Mouse (Mus musculus): Measurements from ENCODE around the gene Nhsl1. TPM values are rescaled to one million over a fixed set of nuclear protein-coding genes. Genes with fewer than 3 reads are reported as not detected.

The Nhsl1 gene
- polyA plus RNA-seq, 1 experiment from 2014 or later, result 1.9 TPM

DNA sequence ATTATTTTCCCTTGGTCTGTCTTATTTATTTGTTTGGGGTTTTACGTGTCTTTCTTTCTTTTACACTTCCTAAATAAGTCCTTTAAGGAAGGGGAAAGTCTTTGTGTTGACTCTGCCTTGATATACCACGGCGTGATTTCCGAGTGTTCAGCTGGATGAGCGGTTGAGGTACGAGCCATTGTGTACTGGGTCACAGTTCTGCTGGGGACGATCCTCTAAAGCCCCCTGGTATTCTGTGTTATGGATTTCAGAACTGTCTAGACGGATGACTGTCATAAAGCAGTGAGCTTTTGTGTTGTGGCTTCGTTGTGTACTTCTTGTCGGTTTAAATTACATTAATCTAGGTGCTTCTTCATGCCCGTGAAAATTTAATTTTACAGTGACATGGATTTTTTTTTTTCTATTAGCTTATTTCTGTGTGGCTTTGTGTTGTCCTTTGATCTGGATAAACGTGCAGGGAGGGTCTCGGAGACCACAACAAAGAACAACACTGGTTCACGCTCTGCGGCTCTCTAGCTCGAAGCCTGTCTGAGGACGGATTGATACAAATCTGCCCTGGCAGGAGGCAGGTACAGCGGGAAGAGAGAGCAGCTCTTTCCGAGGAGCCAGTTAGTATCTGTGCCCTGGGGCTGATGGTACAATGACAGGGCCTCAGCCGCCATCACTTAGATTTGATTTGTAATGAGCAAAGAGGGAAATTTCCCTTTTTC, 151.7 kb downstream of the Nhsl1 start:
- DNase-seq (ENCODE audit: low spot score) (no peak), ATAC-seq (no peak)
- TF ChIP-seq EP300 (IDR thresholded peaks at IDR 0.05), result no peak
- TF ChIP-seq CTCF (IDR thresholded peaks at IDR 0.05), result no peak
- no peak overlapping the region for H3K9ac ChIP-seq (replicated peaks; ENCODE audit: low read depth)
- H3K4me3 ChIP-seq (ENCODE audit: low read depth, low read length), result no peak overlapping the region
- H3K4me1 ChIP-seq (ENCODE audit: insufficient read depth, low read depth, low read length), result no peaks in the 10 kb centered on the region
- no peak overlapping the region for H3K27ac ChIP-seq (ENCODE audit: low read length)
- H3K9me3 ChIP-seq (ENCODE audit: low read length), result no peaks in the 10 kb centered on the region
- no peak overlapping the region for H3K4me2 ChIP-seq (replicated peaks; ENCODE audit: low read depth, low read length)
- 73% methylated on average over 20 of the region's 20 CpGs for WGBS
- no peaks in the 10 kb centered on the region for H3K27me3 ChIP-seq (replicated peaks; ENCODE audit: insufficient read depth, low read length)
- H3K36me3 ChIP-seq (ENCODE audit: insufficient read depth, low read length), result no peaks in the 10 kb centered on the region

DNA sequence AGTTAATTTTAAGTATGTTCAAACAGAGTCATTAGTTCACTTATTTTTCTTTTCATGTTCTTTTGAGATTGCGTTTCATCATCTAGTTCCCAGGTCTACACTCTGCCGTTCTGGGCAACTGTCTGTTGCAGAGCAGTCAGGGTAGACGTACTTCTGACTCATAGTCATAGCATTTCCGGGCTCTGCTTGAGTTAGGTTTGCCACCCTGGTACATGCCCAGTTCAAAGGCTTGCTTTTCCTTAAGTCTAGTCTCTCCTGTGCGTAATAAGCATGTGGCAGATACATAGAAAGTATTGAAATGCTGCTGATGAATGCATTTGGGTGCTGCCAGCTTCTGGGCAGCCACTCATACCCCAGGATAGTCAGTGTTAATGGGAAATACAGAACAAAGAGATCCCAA, 152.9 kb downstream of the Nhsl1 start:
- Histone ChIP-seq H3K4me1 (ENCODE audit: insufficient read depth, low read depth, low read length) (no peaks in the 10 kb centered on the region), H3K4me3 (ENCODE audit: low read depth, low read length) (no peak overlapping the region), H3K27me3 (replicated peaks; ENCODE audit: insufficient read depth, low read length) (no peaks in the 10 kb centered on the region), H3K27ac (ENCODE audit: low read length) (no peak overlapping the region), H3K4me2 (replicated peaks; ENCODE audit: low read depth, low read length) (no peak overlapping the region), H3K9ac (replicated peaks; ENCODE audit: low read depth) (no peak overlapping the region), H3K36me3 (ENCODE audit: insufficient read depth, low read length) (no peaks in the 10 kb centered on the region), H3K9me3 (ENCODE audit: low read length) (no peaks in the 10 kb centered on the region)
- ATAC-seq (no peak), DNase-seq (ENCODE audit: low spot score) (no peak)
- TF ChIP-seq EP300 (IDR thresholded peaks at IDR 0.05) (no peak), CTCF (IDR thresholded peaks at IDR 0.05) (no peak)
- 82% methylated on average over 5 of the region's 5 CpGs for WGBS

DNA sequence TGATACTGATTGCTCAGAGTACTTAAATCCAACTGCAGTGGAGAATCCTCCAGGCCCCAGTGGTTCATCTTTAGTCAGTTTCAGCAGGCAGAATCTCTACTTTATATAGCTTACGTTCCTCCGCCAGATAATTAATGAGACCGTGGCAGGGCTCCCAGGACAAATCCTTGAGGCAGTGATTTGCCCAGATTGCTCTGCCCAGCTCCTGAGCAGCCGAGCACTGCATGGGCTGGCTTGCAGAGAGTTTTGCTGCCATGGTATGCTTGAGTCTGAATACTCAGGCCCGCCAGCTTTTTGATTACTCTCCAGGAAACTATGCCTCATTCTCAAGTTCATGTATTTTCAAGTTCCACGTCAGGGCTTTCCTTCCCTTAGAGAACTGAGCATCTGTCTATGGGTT, 156.3 kb downstream of the Nhsl1 start:
- Histone ChIP-seq H3K9ac (replicated peaks; ENCODE audit: low read depth) (no peak overlapping the region), H3K4me1 (ENCODE audit: insufficient read depth, low read depth, low read length) (no peaks in the 10 kb centered on the region), H3K4me2 (replicated peaks; ENCODE audit: low read depth, low read length) (no peak overlapping the region), H3K9me3 (ENCODE audit: low read length) (no peaks in the 10 kb centered on the region), H3K27ac (ENCODE audit: low read length) (no peak overlapping the region), H3K27me3 (replicated peaks; ENCODE audit: insufficient read depth, low read length) (no peaks in the 10 kb centered on the region), H3K4me3 (ENCODE audit: low read depth, low read length) (no peak overlapping the region), H3K36me3 (ENCODE audit: insufficient read depth, low read length) (no peaks in the 10 kb centered on the region)
- no peak for ATAC-seq
- TF ChIP-seq CTCF (IDR thresholded peaks at IDR 0.05), result no peak
- TF ChIP-seq EP300 (IDR thresholded peaks at IDR 0.05), result no peak
- WGBS, result 71% methylated on average over 6 of the region's 6 CpGs
- no peak for DNase-seq (ENCODE audit: low spot score)

DNA sequence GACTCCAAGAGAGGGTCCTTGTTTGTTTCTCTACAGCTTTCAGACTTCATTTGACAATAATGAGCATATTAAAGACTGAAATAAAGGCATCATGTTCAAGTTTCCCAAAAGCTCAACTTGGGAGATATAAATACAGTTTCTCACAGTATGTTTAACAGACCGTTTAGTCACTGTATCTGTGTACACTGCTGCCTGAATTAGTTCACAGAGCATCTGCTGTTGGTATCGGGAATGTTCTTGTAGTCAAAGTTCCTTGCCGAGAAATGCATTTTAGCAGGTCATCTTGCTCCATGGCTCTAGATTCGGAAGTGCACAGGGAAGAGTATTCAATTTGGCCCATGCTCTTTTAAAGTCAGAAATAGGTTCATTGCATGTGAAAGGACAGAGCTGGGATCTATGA, 159.5 kb downstream of the Nhsl1 start:
- no peaks in the 10 kb centered on the region for H3K9me3 ChIP-seq (ENCODE audit: low read length)
- 87% methylated on average over 4 of the region's 4 CpGs for WGBS
- TF ChIP-seq EP300 (IDR thresholded peaks at IDR 0.05) (no peak), CTCF (IDR thresholded peaks at IDR 0.05) (no peak)
- H3K4me2 ChIP-seq (replicated peaks; ENCODE audit: low read depth, low read length), result no peak overlapping the region
- no peaks in the 10 kb centered on the region for H3K36me3 ChIP-seq (ENCODE audit: insufficient read depth, low read length)
- no peak overlapping the region for H3K9ac ChIP-seq (replicated peaks; ENCODE audit: low read depth)
- no peak overlapping the region for H3K4me3 ChIP-seq (ENCODE audit: low read depth, low read length)
- H3K27me3 ChIP-seq (replicated peaks; ENCODE audit: insufficient read depth, low read length), result no peaks in the 10 kb centered on the region
- no peak overlapping the region for H3K27ac ChIP-seq (ENCODE audit: low read length)
- peaks cover 4% of the 10 kb centered on the region; the same call in 1 of the 2 replicates for H3K4me1 ChIP-seq (ENCODE audit: insufficient read depth, low read depth, low read length)
- no peak for DNase-seq (ENCODE audit: low spot score)
- ATAC-seq, result no peak

DNA sequence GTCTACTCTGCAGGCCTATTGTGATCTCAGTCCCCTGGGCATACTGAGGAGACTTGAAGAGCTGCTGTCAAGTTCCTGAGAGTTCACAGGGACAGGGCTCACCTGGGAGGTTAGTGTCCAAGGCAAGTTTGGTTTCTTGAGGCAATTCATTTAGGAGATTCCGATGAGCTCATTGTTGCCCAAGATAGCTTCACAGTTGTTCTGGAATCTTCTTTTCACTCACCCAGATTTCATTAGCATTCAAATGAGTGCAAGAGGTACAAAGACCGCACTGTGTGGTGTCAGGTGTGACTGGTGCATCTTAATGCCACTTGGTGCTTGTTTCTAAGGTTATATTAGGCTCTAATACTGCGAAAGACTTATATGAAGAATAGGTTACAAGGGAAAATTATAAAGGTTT, 160.5 kb downstream of the Nhsl1 start:
- H3K27ac ChIP-seq (ENCODE audit: low read length), result no peak overlapping the region
- TF ChIP-seq CTCF (IDR thresholded peaks at IDR 0.05) (no peak), EP300 (IDR thresholded peaks at IDR 0.05) (no peak)
- no peak for ATAC-seq

DNA sequence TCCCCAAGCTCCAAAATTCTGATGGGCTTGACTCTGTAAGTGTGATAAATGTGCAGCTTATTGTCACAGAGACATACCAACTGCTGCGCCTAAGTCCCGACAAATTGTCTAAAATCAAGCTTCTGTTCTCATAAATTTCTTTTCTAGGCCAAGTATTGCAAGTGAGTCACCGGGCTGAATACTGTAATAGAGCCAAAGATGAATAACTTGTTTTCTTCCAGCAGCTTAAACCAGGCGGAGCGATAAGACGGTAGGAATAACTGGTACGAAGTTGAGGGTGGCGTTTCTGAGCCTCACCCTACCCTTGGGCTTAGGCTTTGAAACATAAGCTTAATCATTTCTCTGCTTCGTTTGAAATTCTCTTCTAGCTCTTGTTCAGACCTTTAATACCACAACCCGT, 162.1 kb downstream of the Nhsl1 start:
- no peak overlapping the region for H3K4me3 ChIP-seq (ENCODE audit: low read depth, low read length)
- H3K36me3 ChIP-seq (ENCODE audit: insufficient read depth, low read length), result no peaks in the 10 kb centered on the region
- 84% methylated on average over 10 of the region's 10 CpGs for WGBS
- no peak overlapping the region for H3K4me2 ChIP-seq (replicated peaks; ENCODE audit: low read depth, low read length)
- H3K27ac ChIP-seq (ENCODE audit: low read length), result no peak overlapping the region
- H3K9me3 ChIP-seq (ENCODE audit: low read length), result no peaks in the 10 kb centered on the region
- no peak for ATAC-seq
- H3K4me1 ChIP-seq (ENCODE audit: insufficient read depth, low read depth, low read length), result peaks cover 4% of the 10 kb centered on the region; the same call in 1 of the 2 replicates
- TF ChIP-seq EP300 (IDR thresholded peaks at IDR 0.05) (no peak), CTCF (IDR thresholded peaks at IDR 0.05) (no peak)
- no peaks in the 10 kb centered on the region for H3K27me3 ChIP-seq (replicated peaks; ENCODE audit: insufficient read depth, low read length)
- no peak overlapping the region for H3K9ac ChIP-seq (replicated peaks; ENCODE audit: low read depth)
- no peak for DNase-seq (ENCODE audit: low spot score)

More for the DNA sequence above, 160.5 kb downstream of the Nhsl1 start:
- Histone ChIP-seq H3K9ac (replicated peaks; ENCODE audit: low read depth) (no peak overlapping the region), H3K27me3 (replicated peaks; ENCODE audit: insufficient read depth, low read length) (no peaks in the 10 kb centered on the region), H3K4me3 (ENCODE audit: low read depth, low read length) (no peak overlapping the region), H3K4me2 (replicated peaks; ENCODE audit: low read depth, low read length) (no peak overlapping the region), H3K4me1 (ENCODE audit: insufficient read depth, low read depth, low read length) (peaks cover 4% of the 10 kb centered on the region; the same call in 1 of the 2 replicates), H3K36me3 (ENCODE audit: insufficient read depth, low read length) (no peaks in the 10 kb centered on the region), H3K9me3 (ENCODE audit: low read length) (no peaks in the 10 kb centered on the region)
- DNase-seq (ENCODE audit: low spot score), result no peak
- WGBS, result 93% methylated on average over 3 of the region's 3 CpGs
